Mouse (Mus musculus) embryonic fibroblast, embryonic 13.5 days (primary cell): ENCODE data around the gene Chrna4.

Experiments used
- CTCF ChIP-seq: IDR thresholded peaks from 2 replicates; pipeline ENCODE4 v1.5.1; 2011; ENCODE audit warnings: mild to moderate bottlenecking, control low read depth, low read length, moderate library complexity, borderline replicate concordance; ENCODE audit not compliant: insufficient read depth
- POLR2A ChIP-seq: IDR thresholded peaks from 2 replicates; pipeline ENCODE4 v1.6.1; 2011; ENCODE audit warnings: low read depth, mild to moderate bottlenecking, control low read depth, low read length, moderate library complexity

DNA sequence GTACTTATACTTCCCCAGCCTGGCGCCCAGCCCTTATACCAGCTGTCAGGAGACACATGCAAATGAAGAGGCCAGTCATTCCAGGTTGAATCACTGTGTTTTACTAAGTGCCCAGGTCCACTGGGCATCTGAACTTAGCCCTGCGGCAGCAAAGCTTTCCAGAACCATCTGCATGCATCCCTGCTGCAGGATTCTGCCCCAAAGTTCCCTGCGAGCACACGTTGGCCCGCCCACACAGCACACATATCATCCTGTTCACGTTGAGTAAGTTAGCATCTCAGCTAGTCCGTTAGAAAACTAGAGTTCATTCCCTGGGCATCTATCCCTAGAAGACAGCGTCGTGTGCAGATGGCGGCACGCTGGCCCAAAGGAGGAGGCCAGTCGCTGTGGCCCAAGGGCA lies 32.2 kb upstream of the Chrna4 start:
- no peak for TF ChIP-seq CTCF
- TF ChIP-seq POLR2A, result no peak
